Mouse (Mus musculus) lung, adult 2 months (tissue): ENCODE results near the gene Ccdc157.

Source experiments
- CTCF ChIP-seq: fragments of 200-500 bp; IDR thresholded peaks from 2 replicates; pipeline ENCODE4 v1.5.1; 2011; ENCODE audit warnings: mild to moderate bottlenecking, low read length, control low read depth; ENCODE audit not compliant: insufficient read depth
- POLR2A ChIP-seq: fragments of 200-500 bp; IDR thresholded peaks from 2 replicates; pipeline ENCODE4 v1.6.1; 2011; ENCODE audit warnings: low read depth, mild to moderate bottlenecking, control low read depth, low read length, borderline replicate concordance; ENCODE audit errors: extremely low read depth

GRCm38 (mm10) chr11:4164701-4165100 is 4.6 kb upstream of the Ccdc157 start:
- no peak for TF ChIP-seq CTCF
- no peak for TF ChIP-seq POLR2A
